Mouse (Mus musculus): ENCODE measurements around the gene 1700025G04Rik.

Gene 1700025G04Rik

GRCm38 (mm10) chr1:151961204-151961603 lies 128.7 kb downstream of the 1700025G04Rik start:
- no peak for DNase-seq (ENCODE audit: low spot score)

- no peak for DNase-seq (ENCODE audit: low spot score)
These were observed 130.9 kb downstream of the 1700025G04Rik start for GRCm38 (mm10) chr1:151959010-151959409.

- no peak for DNase-seq (ENCODE audit: low spot score)
These were observed 131.5 kb downstream of the 1700025G04Rik start for GRCm38 (mm10) chr1:151958442-151958841.

DNA sequence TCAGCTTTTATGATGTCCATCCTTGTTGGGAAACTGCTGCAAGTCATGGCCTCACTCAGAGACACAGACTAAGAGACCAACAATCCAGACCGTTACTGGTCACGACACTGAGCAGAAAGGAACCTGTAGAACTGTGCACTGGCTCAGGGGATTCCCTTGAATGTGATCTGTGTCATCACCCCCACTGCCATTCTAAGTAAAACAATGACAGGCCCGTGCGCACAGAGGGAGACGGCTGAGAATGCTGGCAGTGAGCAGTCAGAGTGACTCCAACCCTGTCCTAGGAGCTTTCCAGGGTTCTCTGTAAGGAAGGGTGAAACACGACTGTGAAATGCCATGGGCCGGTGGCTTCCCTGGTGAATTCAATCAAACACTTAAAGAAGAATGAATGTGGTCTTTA lies 132.3 kb downstream of the 1700025G04Rik start:
- DNase-seq (ENCODE audit: low spot score): no peak

GRCm38 (mm10) chr1:151955866-151956265 lies 134.1 kb downstream of the 1700025G04Rik start:
- no peak for DNase-seq (ENCODE audit: low spot score)

DNA sequence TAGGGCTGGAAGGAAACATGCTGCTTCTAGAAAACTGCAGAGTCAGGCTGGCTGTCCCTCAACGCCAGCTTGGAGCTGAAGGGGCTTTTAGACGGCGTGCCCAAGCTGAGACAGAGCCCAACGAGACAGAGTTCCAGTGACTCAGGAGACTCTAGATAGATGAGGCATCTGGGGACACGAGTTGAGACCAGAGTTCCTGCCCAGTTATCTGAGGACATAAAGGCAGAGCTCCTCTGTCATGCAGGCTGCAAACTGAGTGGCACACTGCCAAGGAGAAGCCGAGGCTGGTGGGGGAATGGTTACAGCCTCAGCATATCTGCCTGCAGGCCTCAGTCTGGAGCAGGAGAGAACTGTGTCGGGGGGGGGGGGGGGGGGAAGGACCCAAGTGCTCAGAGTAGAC lies 136.4 kb downstream of the 1700025G04Rik start:
- peak; percentile 24 for DNase-seq (ENCODE audit: low spot score)

- DNase-seq (ENCODE audit: low spot score): no peak
These were observed 141.9 kb downstream of the 1700025G04Rik start for GRCm38 (mm10) chr1:151948065-151948464.

DNA sequence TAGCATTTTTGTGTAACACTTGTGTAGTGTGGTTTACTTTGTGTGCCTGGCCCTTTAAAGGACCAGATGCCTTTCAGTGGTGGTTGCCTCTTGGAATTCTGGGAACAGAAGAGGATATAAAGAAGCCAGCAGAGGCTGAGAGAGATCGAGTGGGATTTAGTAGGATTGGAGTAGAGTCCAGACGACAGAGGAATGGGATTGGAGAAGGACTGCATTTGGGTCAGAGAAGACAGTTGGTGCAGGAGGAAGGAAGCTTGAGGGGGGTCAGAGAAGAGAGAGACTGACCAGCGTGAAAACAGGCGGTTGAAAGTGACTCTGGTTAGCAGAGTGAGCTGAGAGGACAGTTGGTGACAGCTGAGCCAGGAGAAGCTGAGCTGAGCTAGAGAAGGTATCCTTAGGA lies 142.4 kb downstream of the 1700025G04Rik start:
- DNase-seq (ENCODE audit: low spot score): no peak

DNA sequence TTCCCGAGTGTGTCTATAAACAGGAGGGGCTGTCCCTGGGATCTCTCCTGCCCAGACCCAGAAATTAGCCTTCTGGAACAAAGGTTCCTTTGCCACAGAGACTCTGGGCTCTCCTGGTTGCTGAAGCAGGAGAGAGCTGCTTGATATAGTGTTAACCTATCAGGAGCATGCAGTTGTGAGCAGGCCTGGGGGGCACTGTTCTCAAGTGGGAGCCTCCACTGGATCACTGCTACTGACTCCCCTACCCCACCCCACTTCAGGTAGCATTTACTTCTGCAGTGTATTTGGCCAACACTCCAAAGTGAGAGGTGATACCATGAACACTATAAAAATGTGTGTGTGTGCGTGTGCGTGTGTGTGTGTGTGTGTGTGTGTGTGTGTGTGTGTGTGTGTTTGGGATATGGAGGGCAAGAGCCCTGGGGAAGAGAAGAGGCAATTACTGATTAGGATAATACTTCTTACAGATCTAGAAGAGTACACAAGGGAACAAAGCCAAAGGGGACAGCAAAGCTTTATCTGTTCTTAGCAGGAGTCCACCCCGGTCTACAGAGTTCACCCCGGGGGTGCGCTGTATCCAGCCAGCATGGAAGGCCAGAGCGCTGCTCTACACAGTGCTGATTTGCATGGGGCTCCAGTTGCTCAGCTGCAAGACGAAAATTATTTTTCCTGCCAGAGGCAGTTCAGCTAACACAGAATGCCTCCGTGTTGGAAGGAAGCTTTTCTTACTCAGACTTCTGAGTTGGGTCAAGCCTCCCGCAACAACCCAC lies 145.3 kb downstream of the 1700025G04Rik start:
- no peak for DNase-seq (ENCODE audit: low spot score)

DNA sequence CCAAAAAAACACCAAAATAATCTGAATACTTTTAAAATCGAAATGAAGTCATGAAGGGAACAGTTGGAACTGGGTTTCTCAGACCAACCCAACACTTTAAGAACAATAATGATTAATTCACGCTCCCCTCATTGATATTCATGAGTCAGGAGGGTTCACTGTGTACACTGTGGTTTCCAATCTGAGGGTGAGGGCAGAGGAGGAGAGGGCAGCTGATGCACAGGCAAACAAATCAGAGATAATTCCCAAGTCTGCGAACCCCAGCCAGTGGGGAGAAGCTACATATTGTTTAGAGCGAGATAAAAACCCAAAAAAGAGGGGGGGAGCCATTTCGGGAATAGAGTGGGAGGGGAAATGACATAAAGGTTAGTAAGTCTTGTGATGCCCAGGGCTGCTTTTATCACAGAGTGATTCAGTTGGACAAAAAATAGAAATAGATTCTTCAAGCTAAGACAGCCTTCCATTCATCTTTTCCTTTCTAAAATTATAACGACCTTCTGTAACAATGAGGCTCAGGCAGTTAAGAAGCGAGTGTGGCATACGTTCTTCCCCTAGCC lies 146.2 kb downstream of the 1700025G04Rik start:
- DNase-seq (ENCODE audit: low spot score): no peak

DNA sequence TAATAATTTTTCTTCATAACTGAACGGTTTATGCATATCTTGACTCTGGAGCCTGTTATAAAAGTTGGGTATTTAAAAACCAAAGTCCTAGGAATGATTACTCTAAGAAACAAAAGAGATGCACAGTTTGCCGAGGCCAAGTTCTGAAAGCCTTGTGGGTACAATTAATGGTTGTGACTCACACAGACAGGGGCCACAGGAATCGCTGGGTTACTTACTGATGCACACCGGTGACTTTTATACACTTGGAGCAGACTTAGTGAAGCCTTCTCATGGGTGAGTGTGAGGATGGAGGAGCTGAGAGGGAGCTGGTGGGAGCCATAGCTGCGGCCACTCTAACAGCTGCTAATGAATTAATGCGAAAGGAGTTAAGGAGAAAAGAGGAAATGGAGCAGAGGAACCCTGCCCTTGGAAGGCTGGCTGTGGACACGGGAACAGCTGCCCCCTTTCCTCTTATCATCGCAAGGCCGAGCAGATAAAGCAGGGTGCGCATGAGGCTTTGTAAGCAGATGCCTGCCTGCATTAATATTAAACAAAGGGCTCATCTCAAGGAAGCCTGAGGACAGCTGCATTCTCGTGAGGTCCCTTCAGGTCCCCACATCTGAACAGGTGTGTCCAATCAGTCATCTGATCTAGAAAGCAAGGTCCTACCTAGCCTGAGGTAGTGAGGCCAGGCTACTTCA lies 146.8 kb downstream of the 1700025G04Rik start:
- DNase-seq (ENCODE audit: low spot score): no peak

- DNase-seq (ENCODE audit: low spot score): no peak
These were observed 149.9 kb downstream of the 1700025G04Rik start for GRCm38 (mm10) chr1:151939987-151940386.

GRCm38 (mm10) chr1:151939510-151939909 lies 150.4 kb downstream of the 1700025G04Rik start:
- no peak for DNase-seq (ENCODE audit: low spot score)

GRCm38 (mm10) chr1:151933605-151934004 lies 156.3 kb downstream of the 1700025G04Rik start:
- DNase-seq (ENCODE audit: low spot score): no peak

GRCm38 (mm10) chr1:151926826-151927225 lies 163.1 kb downstream of the 1700025G04Rik start:
- DNase-seq (ENCODE audit: low spot score): no peak

DNA sequence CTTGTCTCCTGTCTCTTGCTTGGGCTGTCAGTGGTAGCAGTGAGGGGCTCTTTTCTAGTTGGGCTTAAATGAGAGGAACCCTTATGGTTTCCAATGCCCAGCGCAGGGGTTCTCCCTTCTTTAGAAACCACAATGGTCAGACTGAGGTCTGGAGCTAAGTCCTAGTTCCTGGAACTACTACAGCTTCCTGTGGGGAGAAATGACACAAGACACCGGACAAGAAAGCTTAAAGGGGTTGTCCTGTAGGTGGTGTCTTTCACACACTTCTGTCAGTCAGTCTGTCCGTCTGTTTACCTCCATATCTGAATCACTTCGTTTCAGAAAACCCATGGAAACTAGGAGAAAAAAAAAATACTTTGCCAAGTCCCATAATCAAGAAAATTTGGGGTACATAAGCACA lies 163.8 kb downstream of the 1700025G04Rik start:
- DNase-seq (ENCODE audit: low spot score): no peak

- no peak for DNase-seq (ENCODE audit: low spot score)
These were observed 164.2 kb downstream of the 1700025G04Rik start for GRCm38 (mm10) chr1:151925738-151926137.

DNA sequence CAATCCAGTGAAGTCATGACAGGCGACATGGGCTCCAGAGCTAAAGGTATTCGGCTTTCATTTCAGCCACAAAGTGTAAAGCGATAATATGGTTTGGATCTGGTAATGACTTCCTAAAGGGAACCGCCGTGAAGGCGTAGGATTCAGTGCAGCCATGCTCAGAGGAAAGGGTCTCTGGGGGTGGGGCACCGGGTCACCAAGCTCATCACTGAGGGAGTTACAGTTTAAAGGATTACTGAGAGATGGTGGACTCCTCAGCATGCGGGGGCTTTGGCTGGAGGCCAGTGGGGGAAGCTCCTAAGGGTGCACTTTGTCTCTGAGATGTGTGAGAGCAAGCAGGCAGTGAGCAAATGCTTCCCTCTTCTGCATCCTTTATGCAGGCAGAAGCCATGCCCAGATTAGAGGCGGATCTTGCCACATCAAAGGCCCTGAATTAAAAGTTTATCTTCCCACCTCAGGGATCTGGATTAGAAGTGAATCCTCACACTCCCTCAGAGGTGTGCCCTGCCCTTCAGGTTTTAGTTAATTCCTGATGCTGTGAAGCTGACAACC lies 171.0 kb downstream of the 1700025G04Rik start:
- no peak for DNase-seq (ENCODE audit: low spot score)

DNA sequence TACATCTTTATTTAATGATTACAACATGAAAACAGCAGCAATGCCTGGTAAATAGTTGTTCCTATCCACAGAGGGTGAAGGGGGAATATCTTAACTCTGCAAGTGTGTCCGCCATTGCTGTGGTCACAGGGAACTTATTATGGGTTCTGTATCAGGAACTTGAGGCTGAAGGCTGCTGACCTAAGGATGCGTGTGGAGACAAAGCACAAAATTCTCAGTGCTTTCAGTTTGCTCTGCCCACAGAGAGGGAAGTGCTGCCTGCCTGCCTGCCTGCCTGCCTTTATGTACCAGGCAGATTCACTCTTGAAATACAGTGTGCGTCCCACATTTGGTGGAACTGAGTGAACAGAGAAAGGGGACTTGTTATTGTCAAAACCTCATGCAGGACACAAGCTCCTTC lies 172.2 kb downstream of the 1700025G04Rik start:
- DNase-seq (ENCODE audit: low spot score): no peak

- no peak for DNase-seq (ENCODE audit: low spot score)
These were observed 175.4 kb downstream of the 1700025G04Rik start for GRCm38 (mm10) chr1:151914494-151914893.

GRCm38 (mm10) chr1:151907014-151907413 lies 182.9 kb downstream of the 1700025G04Rik start:
- no peak for DNase-seq (ENCODE audit: low spot score)

- no peak for DNase-seq (ENCODE audit: low spot score)
These were observed 189.1 kb downstream of the 1700025G04Rik start for GRCm38 (mm10) chr1:151900706-151901360.
